Mouse (Mus musculus): ENCODE data around the gene Zc3h8.

The Zc3h8 gene

GRCm38 (mm10) chr2:128890661-128891335 is 53.1 kb downstream of the Zc3h8 start:
- DNase-seq (ENCODE audit: low spot score), result no peak

- no peak for DNase-seq (ENCODE audit: low spot score)
These were observed 55.9 kb downstream of the Zc3h8 start for GRCm38 (mm10) chr2:128887866-128888550.

- no peak for DNase-seq (ENCODE audit: low spot score)
These were observed 58.6 kb downstream of the Zc3h8 start for GRCm38 (mm10) chr2:128885225-128885811.

- DNase-seq (ENCODE audit: low spot score), result no peak
These were observed 62.6 kb downstream of the Zc3h8 start for GRCm38 (mm10) chr2:128881236-128881635.

Measured in MN1 (cell line).